Mouse (Mus musculus) heart, embryonic 16.5 days (tissue): ENCODE measurements around the gene Cdan1. TPM values are rescaled to one million over a fixed set of nuclear protein-coding genes. Genes with fewer than 3 reads are reported as not detected.
A peak's percentile ranks its signal among the peaks of the same experiment; 100 is the strongest.

Experiments used
- ATAC-seq: fragments of 200-750 bp; cut with Nextera tagmentation; replicated peaks from 2 replicates; pipeline ENCODE4 v1.8.0; 2017; ENCODE audit warnings: moderate number of reproducible peaks; ENCODE audit not compliant: insufficient read depth, low FRiP score; ENCODE audit errors: extremely low read depth
- H3K27ac ChIP-seq: fragments of 300-500 bp; sonication (generic); 2 replicates; pipeline ENCODE4 v1.5.1; 2014; ENCODE audit warnings: mild to moderate bottlenecking, low read length, control low read depth, moderate library complexity
- H3K27me3 ChIP-seq: fragments of 300-500 bp; sonication (generic); 2 replicates; pipeline ENCODE4 v1.6.1; 2014; ENCODE audit warnings: low read length, mixed read lengths; ENCODE audit not compliant: control insufficient read depth, insufficient read depth
- H3K36me3 ChIP-seq: fragments of 300-500 bp; sonication (generic); 2 replicates; pipeline ENCODE4 v1.6.1; 2014; ENCODE audit not compliant: control insufficient read depth, insufficient read depth
- H3K4me1 ChIP-seq: fragments of 300-500 bp; sonication (generic); 2 replicates; pipeline ENCODE4 v1.6.1; 2014; ENCODE audit warnings: low read length, mixed read lengths; ENCODE audit not compliant: control insufficient read depth, insufficient read depth
- H3K4me2 ChIP-seq: fragments of 300-500 bp; sonication (generic); 2 replicates; pipeline ENCODE4 v1.6.1; 2014; ENCODE audit warnings: low read depth, mild to moderate bottlenecking, control low read depth, low read length
- H3K4me3 ChIP-seq: fragments of 300-500 bp; sonication (generic); 2 replicates; pipeline ENCODE4 v1.5.1; 2014; ENCODE audit warnings: mild to moderate bottlenecking, control low read depth, low read length
- H3K9ac ChIP-seq: fragments of 300-500 bp; sonication (generic); 2 replicates; pipeline ENCODE4 v1.6.1; 2014; ENCODE audit warnings: low read length, control low read depth
- H3K9me3 ChIP-seq: fragments of 300-500 bp; sonication (generic); replicated peaks from 2 replicates; pipeline ENCODE4 v1.6.1; 2016; ENCODE audit warnings: low read length; ENCODE audit not compliant: control insufficient read depth
- WGBS: fragments of 180-500 bp; shearing (Covaris S2); extraction: QIAGEN DNeasy Blood & Tissue Kit; methylation state at CpG from one replicate; pipeline ENCODE4 v1.1.7; 2014; 5-methylcytosine and 5-hydroxymethylcytosine counted together
- polyA plus RNA-seq: library from polyadenylated mRNA; unstranded; fragments of >200 nt; fragmentation: Nextera tagmentation; extraction: Ambion mirVana; gene quantifications from 2 replicates; pipeline ENCODE4 v1.2.1, GENCODE M21; 2015

The Cdan1 gene
- polyA plus RNA-seq, 1 experiment from 2014 or later: 4.4 TPM

DNA sequence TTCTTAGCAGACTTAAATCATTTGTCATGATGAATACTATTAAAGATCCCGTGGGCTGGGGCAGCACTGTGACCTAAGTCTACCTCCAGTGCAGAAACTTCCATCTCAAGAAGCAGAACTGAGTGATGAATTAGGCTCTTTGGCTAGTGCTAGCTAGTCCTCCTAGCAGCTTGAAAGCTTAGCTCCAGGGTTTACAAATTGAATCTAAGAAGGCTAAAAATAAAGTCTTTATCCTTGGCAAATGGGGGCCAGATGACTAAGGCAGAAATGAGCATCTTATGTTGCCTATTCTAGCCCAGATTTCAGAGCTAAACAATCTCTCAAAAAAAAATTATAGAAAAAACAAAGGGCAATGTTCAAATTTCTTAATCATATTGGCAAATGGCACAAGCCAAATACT is 10.8 kb upstream of the Cdan1 start:
- Histone ChIP-seq H3K4me1 (no peaks in the 10 kb centered on the region), H3K4me2 (no peak overlapping the region), H3K4me3 (no peak overlapping the region), H3K27ac (no peak overlapping the region), H3K27me3 (no peaks in the 10 kb centered on the region), H3K9me3 (no peaks in the 10 kb centered on the region), H3K9ac (no peak overlapping the region), H3K36me3 (peaks cover 27% of the 10 kb centered on the region)
- WGBS: 72% methylated on average over 1 of the region's 1 CpGs
- no peak for ATAC-seq

DNA sequence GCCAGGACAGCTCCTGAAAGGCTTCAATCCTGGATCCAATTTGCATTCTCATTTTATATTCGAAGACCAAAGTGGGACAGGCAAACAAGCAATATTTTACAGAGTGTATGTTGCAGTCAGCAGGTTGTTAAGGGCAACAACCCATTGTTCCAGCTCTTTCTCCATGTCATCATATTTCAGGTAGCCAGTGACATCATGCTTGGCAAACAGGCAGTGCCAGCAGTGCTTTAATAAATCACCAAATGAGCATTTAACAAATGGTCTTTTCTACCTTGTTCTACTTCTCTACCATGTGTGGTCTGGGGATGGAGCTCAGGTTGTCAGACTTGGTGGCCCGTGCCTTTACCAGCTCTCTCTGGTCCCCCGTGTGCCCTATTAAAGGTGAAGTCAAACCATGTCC is 8.2 kb upstream of the Cdan1 start:
- Histone ChIP-seq H3K9ac (no peak overlapping the region), H3K9me3 (no peaks in the 10 kb centered on the region), H3K4me3 (no peak overlapping the region), H3K27ac (no peak overlapping the region), H3K4me2 (no peak overlapping the region), H3K4me1 (no peaks in the 10 kb centered on the region), H3K27me3 (no peaks in the 10 kb centered on the region), H3K36me3 (peaks cover 12% of the 10 kb centered on the region)
- ATAC-seq: no peak
- WGBS: 86% methylated on average over 3 of the region's 3 CpGs

DNA sequence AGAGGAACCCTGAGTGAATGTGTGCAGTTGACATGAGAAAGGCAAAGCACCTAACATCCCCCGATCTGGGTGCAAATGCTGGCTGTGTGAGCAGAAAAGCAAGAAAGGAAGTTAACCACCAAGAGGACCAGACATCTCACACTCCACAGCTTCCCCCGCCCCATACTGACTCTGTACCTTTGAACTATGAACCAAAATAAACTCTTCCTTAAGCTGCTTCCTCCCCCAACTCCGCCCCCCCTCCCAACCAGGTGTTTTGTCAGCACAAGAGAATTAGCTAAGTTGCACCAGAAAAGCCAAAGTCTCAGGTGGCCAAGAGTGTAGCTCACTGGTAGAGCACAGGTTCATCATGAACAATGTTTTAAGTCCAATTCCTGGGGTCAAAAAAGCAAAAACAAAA is 3.2 kb upstream of the Cdan1 start:
- H3K27ac ChIP-seq: no peak overlapping the region
- H3K4me3 ChIP-seq: no peak overlapping the region
- H3K9me3 ChIP-seq: no peaks in the 10 kb centered on the region
- no peak overlapping the region for H3K9ac ChIP-seq
- ATAC-seq: no peak
- H3K36me3 ChIP-seq: no peaks in the 10 kb centered on the region
- peaks cover 3% of the 10 kb centered on the region; the same call in 1 of the 2 replicates for H3K4me1 ChIP-seq
- no peaks in the 10 kb centered on the region for H3K27me3 ChIP-seq
- 66% methylated on average over 3 of the region's 3 CpGs for WGBS
- H3K4me2 ChIP-seq: no peak overlapping the region

DNA sequence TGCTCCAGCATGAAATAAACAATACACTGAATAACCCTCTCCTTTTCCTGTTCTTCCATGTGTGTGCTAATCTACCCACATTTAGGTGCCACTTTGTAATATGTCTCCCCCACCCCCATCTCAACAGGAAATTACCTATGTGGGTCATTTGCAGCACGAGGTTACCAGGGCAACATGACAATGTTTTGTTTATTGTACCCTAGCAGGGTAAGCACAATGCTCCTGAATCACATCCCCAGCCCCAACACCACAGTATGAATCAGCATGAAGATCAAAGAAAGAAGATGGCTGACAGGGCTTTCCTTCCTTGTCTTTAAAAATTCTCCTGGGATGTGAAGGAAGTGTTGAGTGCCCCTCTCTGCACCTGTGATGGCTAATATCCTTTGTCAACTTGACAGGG is 2.7 kb upstream of the Cdan1 start:
- ATAC-seq: no peak
- Histone ChIP-seq H3K36me3 (no peaks in the 10 kb centered on the region), H3K4me1 (peaks cover 3% of the 10 kb centered on the region; the same call in 1 of the 2 replicates), H3K9me3 (no peaks in the 10 kb centered on the region), H3K4me3 (no peak overlapping the region), H3K27ac (no peak overlapping the region), H3K27me3 (no peaks in the 10 kb centered on the region), H3K9ac (no peak overlapping the region), H3K4me2 (no peak overlapping the region)
- WGBS: 44% methylated on average over 1 of the region's 1 CpGs

DNA sequence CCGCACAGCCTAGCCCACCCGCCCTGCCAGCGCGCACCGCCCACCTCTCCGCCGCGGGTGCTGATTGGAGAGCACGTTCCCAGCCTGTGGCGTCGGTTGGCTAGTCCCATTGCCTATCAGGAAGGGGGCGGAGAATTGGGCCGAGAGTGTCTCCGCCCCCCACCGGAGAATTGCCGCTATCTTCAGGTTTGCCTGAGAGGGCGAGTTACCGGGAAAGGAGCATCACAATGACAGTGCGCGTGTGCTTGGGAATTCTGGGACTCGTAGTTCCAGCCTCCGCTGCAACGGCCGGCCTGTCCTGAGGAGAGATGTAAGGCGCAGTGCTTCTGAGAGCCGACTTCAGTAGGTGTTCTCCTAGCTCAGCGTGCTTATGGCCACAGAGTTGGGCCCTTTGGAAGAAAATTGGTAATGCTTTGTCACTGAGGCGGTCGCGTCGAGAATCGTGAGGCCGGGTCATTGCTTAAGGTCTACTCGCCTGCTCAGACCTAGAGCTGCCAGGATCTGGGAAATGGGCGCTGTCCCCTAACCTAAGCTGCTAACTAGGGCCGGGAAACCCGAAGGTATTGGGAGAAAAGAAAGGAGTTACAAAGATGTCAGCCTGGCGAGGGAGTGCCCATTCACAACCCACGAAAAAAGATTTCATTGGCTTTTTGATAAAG is 625 bp upstream of the Cdan1 start, which contains the start of gene Ttbk2:
Ttbk2 (minus strand) TSS at position 181 of the 659 bp plus-strand sequence.
- Histone ChIP-seq H3K4me3 (peak within 1 kb of the TSS; percentile 80), H3K4me1 (peaks cover 3% of the 10 kb centered on the region; the same call in 1 of the 2 replicates), H3K27me3 (no peaks in the 10 kb centered on the region), H3K9ac (peak within 1 kb of the TSS; percentile 90), H3K9me3 (no peaks in the 10 kb centered on the region), H3K27ac (peak within 1 kb of the TSS; percentile 72), H3K36me3 (no peaks in the 10 kb centered on the region), H3K4me2 (peak within 1 kb of the TSS; percentile 86)
- peak; percentile 99 for ATAC-seq
- 1% methylated on average over 39 of the region's 39 CpGs for WGBS

DNA sequence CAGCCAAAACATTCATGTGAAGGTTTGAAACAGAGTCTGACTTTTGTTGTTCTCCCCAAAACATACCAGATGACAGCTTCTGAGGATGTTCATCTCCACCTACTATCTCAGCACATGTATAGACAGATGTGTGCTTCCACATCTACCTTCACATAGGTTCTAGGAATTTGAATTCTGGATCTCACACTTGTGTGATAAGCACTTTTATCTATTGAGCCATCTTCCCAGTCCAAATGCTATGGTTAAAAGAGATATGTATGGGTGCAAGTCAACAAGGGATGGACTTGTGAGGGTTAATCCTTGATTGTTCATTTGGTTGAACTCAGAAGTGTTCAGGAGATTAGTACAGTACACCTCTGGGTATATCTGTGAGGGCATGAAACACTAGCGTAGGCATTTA is 4.6 kb downstream of the Cdan1 start:
- H3K9ac ChIP-seq: no peak overlapping the region
- H3K4me3 ChIP-seq: no peak overlapping the region
- no peaks in the 10 kb centered on the region for H3K27me3 ChIP-seq
- no peaks in the 10 kb centered on the region for H3K36me3 ChIP-seq
- peaks cover 6% of the 10 kb centered on the region; the same call in 1 of the 2 replicates for H3K4me1 ChIP-seq
- no peak overlapping the region for H3K4me2 ChIP-seq
- H3K9me3 ChIP-seq: no peaks in the 10 kb centered on the region
- no peak overlapping the region for H3K27ac ChIP-seq
- 97% methylated on average over 1 of the region's 1 CpGs for WGBS
- no peak for ATAC-seq

DNA sequence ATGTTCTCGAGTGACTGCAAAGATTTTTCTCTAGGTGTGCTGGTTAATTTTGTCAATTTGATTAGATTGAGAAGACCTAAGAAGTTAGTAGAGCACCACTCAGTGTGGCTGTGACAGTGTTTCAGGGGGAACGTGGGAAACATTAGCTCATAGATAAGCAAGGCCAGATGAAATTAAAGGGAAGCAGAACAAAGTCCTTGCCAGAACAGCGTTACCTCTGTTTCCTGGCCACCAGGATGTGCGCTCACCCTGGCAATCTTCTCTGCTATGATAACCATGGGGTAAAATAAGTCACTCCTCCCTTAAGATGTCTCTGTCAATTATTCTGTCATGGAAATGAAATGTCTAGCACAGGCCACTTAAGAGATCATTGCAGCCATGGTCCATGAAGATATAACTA is 5.9 kb downstream of the Cdan1 start:
- peaks cover 6% of the 10 kb centered on the region; the same call in 1 of the 2 replicates for H3K4me1 ChIP-seq
- H3K4me2 ChIP-seq: no peak overlapping the region
- H3K9me3 ChIP-seq: no peaks in the 10 kb centered on the region
- no peaks in the 10 kb centered on the region for H3K36me3 ChIP-seq
- H3K27me3 ChIP-seq: no peaks in the 10 kb centered on the region
- 44% methylated on average over 4 of the region's 4 CpGs for WGBS
- no peak for ATAC-seq
- no peak overlapping the region for H3K9ac ChIP-seq
- no peak overlapping the region for H3K27ac ChIP-seq
- H3K4me3 ChIP-seq: no peak overlapping the region

DNA sequence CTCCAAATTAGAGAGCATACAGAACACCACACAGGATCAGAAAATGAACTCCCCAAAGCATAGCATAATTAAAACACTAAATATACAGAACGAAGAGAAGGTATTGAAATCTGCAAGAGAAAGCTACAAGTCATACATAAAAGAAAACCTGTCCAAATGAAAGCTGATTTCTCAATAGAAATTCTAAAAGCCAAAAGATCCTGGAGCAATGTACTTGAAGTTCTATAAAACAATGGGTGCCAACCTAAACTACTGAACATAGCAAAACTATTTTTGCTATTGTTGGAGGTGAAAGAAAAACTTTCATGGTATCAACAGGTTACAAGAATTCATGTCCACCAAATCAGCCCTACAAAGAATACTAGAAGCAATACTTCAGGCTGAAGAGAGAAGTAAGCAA is 8.7 kb downstream of the Cdan1 start:
- Histone ChIP-seq H3K27me3 (no peaks in the 10 kb centered on the region), H3K4me2 (no peak overlapping the region), H3K9ac (no peak overlapping the region), H3K4me3 (no peak overlapping the region), H3K4me1 (peaks cover 6% of the 10 kb centered on the region; the same call in 1 of the 2 replicates), H3K27ac (no peak overlapping the region), H3K36me3 (no peaks in the 10 kb centered on the region; the same call in 1 of the 2 replicates), H3K9me3 (no peaks in the 10 kb centered on the region)
- 85% methylated on average over 1 of the region's 1 CpGs for WGBS
- no peak for ATAC-seq

DNA sequence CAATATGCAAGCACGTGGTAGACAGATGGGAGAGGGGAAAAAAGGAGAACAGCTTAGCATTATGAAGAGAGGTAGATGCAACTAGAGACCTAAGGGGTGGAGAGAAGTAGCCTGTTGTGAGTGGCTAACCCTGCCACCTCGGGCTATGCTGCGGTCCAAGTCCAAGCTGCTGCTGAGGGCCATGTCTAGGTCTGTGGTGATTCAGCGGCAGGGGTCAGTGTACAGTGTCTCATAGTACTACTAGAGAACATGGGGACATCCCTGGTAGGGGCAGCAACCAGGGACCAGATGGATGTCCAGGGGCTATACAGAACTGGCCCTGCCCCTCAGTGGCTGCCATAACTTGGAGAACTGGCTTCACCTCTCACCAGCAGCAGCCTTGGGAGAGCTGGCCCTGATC is 14.8 kb downstream of the Cdan1 start:
- WGBS: 88% methylated on average over 4 of the region's 4 CpGs
- H3K27me3 ChIP-seq: no peaks in the 10 kb centered on the region
- no peaks in the 10 kb centered on the region for H3K4me1 ChIP-seq
- no peak overlapping the region for H3K9ac ChIP-seq
- no peak overlapping the region for H3K27ac ChIP-seq
- no peak for ATAC-seq
- no peak overlapping the region for H3K4me2 ChIP-seq
- H3K36me3 ChIP-seq: no peaks in the 10 kb centered on the region; the same call in 1 of the 2 replicates
- no peaks in the 10 kb centered on the region for H3K9me3 ChIP-seq
- no peak overlapping the region for H3K4me3 ChIP-seq
